Mouse (Mus musculus) heart, embryonic 14.5 days (tissue): ENCODE measurements at regions not wholly inside any gene's neighbourhood (a gene's known extent, or its start where the extent isn't known, plus 50 kb on each side); places are given as distances from the start of the nearest gene placed in this dataset.

ENCODE experiments used
- ATAC-seq: fragments of 200-750 bp; cut with Nextera tagmentation; 2 replicates; pipeline ENCODE4 v1.8.0; 2017; ENCODE audit warnings: low read depth, moderate TSS enrichment; ENCODE audit not compliant: insufficient number of reproducible peaks, insufficient read depth, low FRiP score
- H3K27ac ChIP-seq, 2 experiments: fragments of 200-500 bp in 1 of 2; fragments of 300-500 bp in 1 of 2; sonication (generic) in 1 of 2; replicated peaks in 1 of 2; 2 replicates each; pipeline ENCODE4 v1.5.1; 2012 to 2014; ENCODE audit warnings: low read depth in 2 of 2, low read length in 2 of 2, control low read depth in 1 of 2, mild to moderate bottlenecking in 1 of 2, mixed read lengths in 1 of 2; ENCODE audit not compliant: control insufficient read depth in 1 of 2, insufficient read depth in 1 of 2
- H3K27me3 ChIP-seq: fragments of 300-500 bp; sonication (generic); 2 replicates; pipeline ENCODE4 v1.6.1; 2014; ENCODE audit warnings: mild to moderate bottlenecking, low read length, control low read depth; ENCODE audit not compliant: control insufficient read depth, insufficient read depth
- H3K36me3 ChIP-seq: fragments of 300-500 bp; sonication (generic); 2 replicates; pipeline ENCODE4 v1.6.1; 2014; ENCODE audit warnings: mild to moderate bottlenecking, control low read depth, low read length, mixed read lengths; ENCODE audit not compliant: control insufficient read depth, insufficient read depth
- H3K4me1 ChIP-seq, 2 experiments: fragments of 200-500 bp in 1 of 2; fragments of 300-500 bp in 1 of 2; sonication (generic) in 1 of 2; 2 replicates each; pipeline ENCODE4 v1.6.1; 2012 to 2014; ENCODE audit warnings: low read length in 2 of 2, control low read depth in 1 of 2, mixed read lengths in 1 of 2; ENCODE audit not compliant: control insufficient read depth in 2 of 2, insufficient read depth in 2 of 2
- H3K4me2 ChIP-seq: fragments of 300-500 bp; sonication (generic); 2 replicates; pipeline ENCODE4 v1.6.1; 2014; ENCODE audit warnings: mild to moderate bottlenecking, low read length
- H3K4me3 ChIP-seq, 2 experiments: fragments of 200-500 bp in 1 of 2; fragments of 300-500 bp in 1 of 2; sonication (generic) in 1 of 2; 2 replicates each; pipeline ENCODE4 v1.5.1; 2012 to 2014; ENCODE audit warnings: low read length in 2 of 2, mild to moderate bottlenecking in 2 of 2, control low read depth in 1 of 2, low read depth in 1 of 2, moderate library complexity in 1 of 2; ENCODE audit not compliant: control insufficient read depth in 1 of 2, insufficient read depth in 1 of 2
- H3K9ac ChIP-seq: fragments of 300-500 bp; sonication (generic); 2 replicates; pipeline ENCODE4 v1.6.1; 2014; ENCODE audit warnings: mild to moderate bottlenecking, low read length
- H3K9me3 ChIP-seq: fragments of 300-500 bp; sonication (generic); 2 replicates; pipeline ENCODE4 v1.6.1; 2016; ENCODE audit warnings: low read length, control low read depth; ENCODE audit not compliant: control insufficient read depth
- WGBS: fragments of 180-500 bp; shearing (Covaris S2); extraction: QIAGEN DNeasy Blood & Tissue Kit; methylation state at CpG from one replicate; pipeline ENCODE4 v1.1.7; 2014; 5-methylcytosine and 5-hydroxymethylcytosine counted together

DNA sequence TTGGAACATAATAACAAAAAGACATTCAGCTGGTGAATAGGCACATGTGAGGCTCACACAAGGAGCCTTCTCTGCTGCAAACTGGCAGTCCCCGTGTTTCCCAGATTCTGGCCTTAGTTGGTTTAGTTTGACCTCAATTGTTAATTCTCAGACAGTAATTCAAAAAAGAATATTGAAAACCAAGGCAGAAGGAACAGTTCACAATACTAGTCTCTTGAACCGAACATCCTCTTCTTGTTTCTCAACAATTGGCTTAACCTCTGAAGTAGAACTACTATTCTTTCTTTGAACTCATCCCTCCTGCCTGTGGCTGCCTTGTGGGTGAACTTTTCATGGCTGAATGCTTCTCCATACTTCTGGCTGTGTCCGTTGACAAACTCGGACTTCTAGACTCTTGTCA, 110.4 kb upstream of the Neil3 start:
- Histone ChIP-seq H3K27me3 (no peaks in the 10 kb centered on the region), H3K4me2 (no peak overlapping the region), H3K4me1 (no peaks in the 10 kb centered on the region), H3K27ac (no peak overlapping the region), H3K9me3 (no peaks in the 10 kb centered on the region), H3K9ac (no peak overlapping the region), H3K36me3 (no peaks in the 10 kb centered on the region), H3K4me3 (no peak overlapping the region)
- no peak for ATAC-seq
- WGBS = 78% methylated on average over 4 of the region's 4 CpGs

DNA sequence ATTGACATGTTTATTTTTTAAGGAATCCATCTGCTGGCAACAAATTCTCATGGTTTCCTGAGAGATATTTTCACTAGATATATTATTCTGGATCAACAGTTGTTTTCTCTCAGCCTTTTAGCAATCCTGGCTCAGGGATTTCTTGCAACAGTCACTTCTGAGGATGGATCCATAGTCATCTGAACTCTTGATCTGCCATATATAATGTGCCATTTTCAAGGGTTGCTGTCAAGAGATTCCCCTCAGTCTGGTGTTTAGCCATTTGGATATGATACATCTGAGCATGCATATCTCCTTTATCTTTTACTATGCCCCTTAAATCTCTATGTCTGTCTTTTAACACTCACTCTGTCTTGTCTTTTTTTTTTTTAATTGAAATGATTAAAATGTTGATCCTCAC, 130.3 kb upstream of the Neil3 start:
- H3K9ac ChIP-seq = no peak overlapping the region
- no peaks in the 10 kb centered on the region for H3K36me3 ChIP-seq
- no peaks in the 10 kb centered on the region for H3K9me3 ChIP-seq
- no peak for ATAC-seq
- no peak overlapping the region for H3K27ac ChIP-seq
- H3K4me2 ChIP-seq = no peak overlapping the region
- H3K27me3 ChIP-seq = no peaks in the 10 kb centered on the region
- no peaks in the 10 kb centered on the region for H3K4me1 ChIP-seq
- H3K4me3 ChIP-seq = no peak overlapping the region

DNA sequence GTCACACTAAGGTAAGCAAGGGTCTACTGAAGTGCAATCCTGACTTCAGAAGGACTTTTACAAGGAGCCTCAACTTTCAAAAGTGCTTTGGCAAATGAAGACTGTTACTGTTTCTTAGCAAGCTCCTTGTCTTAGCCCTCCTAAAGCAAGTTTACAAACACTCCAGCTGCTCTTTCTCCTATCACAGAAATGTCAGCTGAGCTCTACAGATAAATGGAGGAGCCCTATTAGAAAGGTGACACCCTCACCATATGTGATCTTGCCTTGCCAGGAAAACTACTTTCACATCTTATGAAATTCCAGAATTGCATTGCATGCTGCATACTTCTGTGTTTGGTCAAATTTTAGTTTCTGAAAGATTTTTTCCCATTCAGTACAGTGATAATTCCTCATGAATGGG, 136.6 kb upstream of the Neil3 start:
- H3K9ac ChIP-seq = no peak overlapping the region
- H3K27ac ChIP-seq = no peak overlapping the region
- no peaks in the 10 kb centered on the region for H3K4me1 ChIP-seq
- ATAC-seq = no peak
- no peak overlapping the region for H3K4me2 ChIP-seq
- H3K9me3 ChIP-seq = no peaks in the 10 kb centered on the region
- H3K36me3 ChIP-seq = no peaks in the 10 kb centered on the region
- H3K4me3 ChIP-seq = no peak overlapping the region
- no peaks in the 10 kb centered on the region for H3K27me3 ChIP-seq

DNA sequence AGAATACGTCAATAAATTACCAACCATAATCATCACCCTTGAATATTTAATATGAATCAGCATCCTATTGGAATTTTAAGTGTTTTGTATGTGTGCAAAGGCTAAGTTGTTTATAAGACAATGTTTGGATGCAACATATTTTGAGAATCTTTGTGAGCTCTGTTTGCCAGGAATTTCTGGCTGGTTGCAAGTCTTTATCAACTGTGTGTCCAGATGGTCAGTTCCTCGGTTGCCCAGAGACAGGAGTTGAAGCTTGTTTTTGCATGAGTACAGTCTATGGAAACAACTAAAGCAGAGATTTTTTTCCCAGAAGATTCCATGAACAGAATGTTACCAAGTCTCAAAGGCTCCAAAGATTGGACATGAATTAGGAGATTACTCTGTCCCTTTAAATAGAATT, 142.0 kb upstream of the Neil3 start:
- no peak overlapping the region for H3K9ac ChIP-seq
- no peak overlapping the region for H3K27ac ChIP-seq
- H3K4me2 ChIP-seq = no peak overlapping the region
- WGBS = 54% methylated on average over 2 of the region's 2 CpGs
- ATAC-seq = no peak
- H3K4me3 ChIP-seq = no peak overlapping the region
- H3K9me3 ChIP-seq = no peaks in the 10 kb centered on the region
- no peaks in the 10 kb centered on the region for H3K27me3 ChIP-seq
- H3K36me3 ChIP-seq = no peaks in the 10 kb centered on the region
- no peaks in the 10 kb centered on the region for H3K4me1 ChIP-seq

DNA sequence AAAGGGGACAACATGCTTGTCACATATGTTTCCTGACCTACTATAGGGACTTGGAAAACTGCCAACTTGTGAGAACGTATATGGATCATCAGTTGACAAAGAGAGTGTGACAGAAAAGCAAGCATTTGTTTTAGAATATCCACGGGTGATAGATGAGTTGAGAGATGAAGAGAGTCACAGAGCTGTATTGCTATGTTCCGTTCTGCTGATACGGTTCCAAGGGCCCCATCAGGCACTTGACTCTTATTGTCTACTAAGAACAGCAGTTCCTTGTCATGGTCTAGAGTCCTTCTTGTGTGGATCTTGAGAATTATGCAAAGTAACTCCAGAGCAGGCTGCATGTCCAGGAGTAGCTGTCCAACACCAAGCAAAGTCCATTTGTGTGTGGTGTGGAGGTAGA, 143.0 kb upstream of the Neil3 start:
- no peaks in the 10 kb centered on the region for H3K4me1 ChIP-seq

DNA sequence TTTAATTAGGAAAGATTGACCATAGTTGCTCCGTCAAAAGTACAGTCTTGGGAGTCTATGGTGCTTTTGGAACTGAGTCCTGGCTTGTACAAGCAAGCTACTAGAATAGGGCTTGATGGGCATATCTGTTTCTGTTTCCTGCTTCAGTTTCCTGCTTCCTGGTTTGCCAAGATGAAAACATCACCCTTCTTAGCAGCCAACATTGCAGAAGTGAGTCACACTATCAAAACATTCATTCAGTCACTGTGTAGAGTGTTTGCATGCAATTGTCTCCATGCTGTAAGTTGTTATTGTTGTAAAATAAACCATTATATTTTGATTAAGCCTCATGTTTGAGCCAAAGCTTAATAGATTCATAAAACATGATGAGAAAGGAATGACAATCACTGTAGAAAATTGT, 149.3 kb upstream of the Neil3 start:
- Histone ChIP-seq H3K27ac (no peak overlapping the region), H3K4me1 (no peaks in the 10 kb centered on the region), H3K36me3 (no peaks in the 10 kb centered on the region), H3K9ac (no peak overlapping the region), H3K27me3 (no peaks in the 10 kb centered on the region), H3K9me3 (no peaks in the 10 kb centered on the region), H3K4me3 (no peak overlapping the region), H3K4me2 (no peak overlapping the region)
- no peak for ATAC-seq
- 66% methylated on average over 1 of the region's 1 CpGs for WGBS

More for the DNA sequence above, 143.0 kb upstream of the Neil3 start:
- Histone ChIP-seq H3K9ac (no peak overlapping the region), H3K9me3 (no peaks in the 10 kb centered on the region), H3K36me3 (no peaks in the 10 kb centered on the region), H3K4me3 (no peak overlapping the region), H3K27me3 (no peaks in the 10 kb centered on the region), H3K4me2 (no peak overlapping the region), H3K27ac (no peak overlapping the region)
- 71% methylated on average over 4 of the region's 4 CpGs for WGBS
- ATAC-seq = no peak

DNA sequence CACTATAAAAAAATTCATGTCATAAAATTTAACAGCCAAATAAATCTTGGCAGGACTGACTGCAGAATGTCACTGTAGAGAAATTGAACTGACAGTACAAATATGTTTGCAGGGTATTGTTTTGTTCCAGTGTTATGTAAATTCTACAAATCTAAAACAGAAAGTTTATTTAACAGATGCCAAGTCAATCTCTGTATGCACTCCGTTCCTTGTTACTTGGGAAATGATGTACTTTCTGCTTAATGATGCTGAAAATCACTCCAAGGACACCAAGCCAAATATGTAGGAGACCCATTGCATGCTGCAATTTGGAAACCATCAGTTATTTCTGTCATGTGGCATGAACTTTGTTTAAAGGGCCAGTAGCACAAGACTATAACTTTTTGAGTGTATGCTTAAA, 182.3 kb upstream of the Neil3 start:
- WGBS = 72% methylated on average over 1 of the region's 1 CpGs
- no peak overlapping the region for H3K27ac ChIP-seq
- no peaks in the 10 kb centered on the region for H3K9me3 ChIP-seq
- no peak overlapping the region for H3K4me3 ChIP-seq
- no peak overlapping the region for H3K9ac ChIP-seq
- no peaks in the 10 kb centered on the region for H3K36me3 ChIP-seq
- no peak overlapping the region for H3K4me2 ChIP-seq
- no peaks in the 10 kb centered on the region for H3K27me3 ChIP-seq
- no peak for ATAC-seq
- H3K4me1 ChIP-seq = no peaks in the 10 kb centered on the region

DNA sequence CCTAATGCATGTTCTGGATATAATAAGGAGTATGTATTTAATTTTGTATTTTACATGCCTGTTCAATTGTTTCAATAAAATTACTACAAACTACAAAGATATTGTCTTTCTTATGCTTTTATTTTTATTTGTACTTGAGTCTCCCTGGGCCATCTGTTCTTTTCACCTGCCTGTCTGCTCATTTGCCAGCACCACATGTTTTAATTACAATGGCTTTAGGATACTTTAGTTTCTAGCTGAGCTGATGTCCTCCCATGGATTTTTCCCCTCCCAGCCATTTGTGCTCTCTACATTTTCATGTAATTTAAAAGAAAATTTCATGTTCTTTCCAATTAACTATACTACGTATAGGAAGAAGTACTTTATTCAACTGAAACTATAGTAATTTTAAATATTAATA, 188.5 kb upstream of the Neil3 start:
- 79% methylated on average over 1 of the region's 1 CpGs for WGBS
- no peaks in the 10 kb centered on the region for H3K36me3 ChIP-seq
- no peak for ATAC-seq
- H3K9me3 ChIP-seq = no peaks in the 10 kb centered on the region
- no peak overlapping the region for H3K4me2 ChIP-seq
- H3K27ac ChIP-seq = no peak overlapping the region
- H3K4me3 ChIP-seq = no peak overlapping the region
- H3K9ac ChIP-seq = no peak overlapping the region
- no peaks in the 10 kb centered on the region for H3K27me3 ChIP-seq
- H3K4me1 ChIP-seq = no peaks in the 10 kb centered on the region
